Mouse (Mus musculus): ENCODE data around the gene Ccnq.

DNA sequence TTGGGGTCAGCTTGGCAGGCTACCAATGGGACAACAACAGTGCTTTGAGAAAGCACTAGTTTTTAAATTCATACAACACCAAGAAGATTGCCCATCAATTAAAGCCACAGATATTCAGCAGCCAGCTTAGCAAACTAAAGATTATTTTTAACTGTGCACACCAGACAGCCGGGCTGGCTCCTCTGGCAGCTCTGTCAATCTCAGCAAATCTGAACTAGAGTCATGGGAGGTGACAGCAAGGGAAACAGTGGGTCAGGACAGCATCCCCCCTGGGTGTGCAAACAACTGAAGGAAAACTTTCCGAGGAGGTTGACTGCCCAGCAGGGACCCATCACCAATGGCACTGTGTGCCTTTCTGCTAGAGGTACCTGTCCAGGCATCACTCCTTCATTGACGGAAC is 9.1 kb downstream of the Ccnq start:
- TF ChIP-seq CTCF (IDR thresholded peaks at IDR 0.05; ENCODE audit: control insufficient read depth, insufficient read depth, low read length) = no peak
- TF ChIP-seq POLR2A (IDR thresholded peaks at IDR 0.05; ENCODE audit: borderline replicate concordance, control insufficient read depth, low read depth, low read length) = no peak

Measured in bone marrow, adult 2 months (tissue).